Mouse (Mus musculus): ENCODE results near the gene Cel.

DNA sequence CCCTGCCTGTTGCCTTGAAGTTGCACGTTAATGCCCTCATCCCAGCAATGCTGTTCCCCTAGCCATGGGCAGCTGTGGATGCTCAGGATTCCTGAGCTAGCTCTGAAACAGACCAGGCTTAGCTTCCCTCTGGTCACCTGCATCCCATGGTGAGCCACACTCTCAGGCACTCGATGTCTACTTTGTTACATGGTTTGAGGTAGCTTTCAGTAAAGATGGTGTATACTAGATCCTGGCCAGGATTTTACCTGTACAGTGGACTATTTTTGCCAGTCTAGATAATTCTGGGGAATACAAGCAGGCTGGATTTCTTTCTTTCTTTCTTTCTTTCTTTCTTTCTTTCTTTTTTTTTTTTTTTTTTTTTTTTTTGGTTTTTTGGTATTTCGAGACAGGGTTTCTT lies 57.4 kb downstream of the Cel start, which contains the start of gene Gm10134:
- no peak for TF ChIP-seq CTCF (IDR thresholded peaks at IDR 0.05)
- TF ChIP-seq EP300 (IDR thresholded peaks at IDR 0.05), result no peak
